Mouse (Mus musculus) adrenal gland, adult 2 months (tissue): ENCODE results near the gene Rnf43. TPM values are rescaled to one million over a fixed set of nuclear protein-coding genes. Genes with fewer than 3 reads are reported as not detected.

ENCODE experiments used
- DNase-seq: peaks from one replicate; pipeline ENCODE4 v3.0.0; 2021
- polyA plus RNA-seq: library from polyadenylated mRNA; depleted of rRNA; stranded (reverse); fragments of >200 nt; gene quantifications from 2 replicates; pipeline ENCODE4 v1.2.3, GENCODE M21; 2012
- total RNA-seq, 2 experiments: library from RNA; stranded (reverse); gene quantifications; 2 replicates each; pipeline ENCODE4 v1.2.3; 2021

Gene Rnf43
- total and polyA plus RNA-seq, 3 experiments, result 3.8 to 7.8 (median 6.4) TPM

DNA sequence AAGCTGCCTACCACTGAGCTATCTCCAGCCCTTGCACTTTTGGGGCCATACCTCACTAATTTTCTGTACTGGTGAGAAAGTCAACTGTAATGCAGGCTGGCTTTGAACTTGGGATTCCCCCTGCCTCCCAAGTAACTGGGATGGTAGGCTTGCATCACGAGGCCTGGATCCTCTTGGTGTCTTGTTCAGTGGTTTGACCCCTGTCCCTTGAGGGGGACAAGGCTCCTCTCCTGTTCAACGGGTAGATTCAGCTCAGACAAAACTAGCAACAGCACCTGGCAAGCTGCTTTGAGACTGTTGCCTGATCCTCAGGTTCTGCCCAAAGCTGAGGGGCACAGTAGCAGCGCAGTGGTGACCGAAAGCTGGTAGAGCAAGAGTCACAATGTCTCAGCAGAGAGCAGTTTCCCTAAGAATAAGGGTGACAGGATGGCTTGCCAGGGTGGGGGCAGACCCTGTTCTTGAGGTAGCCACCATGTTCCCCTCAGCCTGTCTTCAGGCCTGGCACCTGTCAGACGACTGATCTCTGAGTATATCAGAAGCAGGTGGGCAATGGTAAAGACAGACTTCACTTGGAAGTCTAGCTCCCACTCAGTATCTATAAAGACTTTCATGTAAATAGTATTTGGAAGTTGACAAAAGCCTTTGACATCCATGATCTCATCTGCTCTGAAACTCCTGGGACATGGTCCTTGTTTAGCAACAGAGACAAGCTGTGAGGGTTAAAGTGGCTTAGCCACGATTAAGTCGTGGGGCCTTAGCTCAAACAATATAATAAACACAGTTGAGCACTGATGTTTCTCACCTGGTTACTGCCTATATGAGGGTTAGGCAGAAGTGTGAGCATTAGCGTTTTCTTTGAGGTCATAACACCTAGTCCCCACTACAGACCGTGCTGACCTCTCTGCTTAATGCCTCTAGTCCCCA, 83.4 kb downstream of the Rnf43 start:
- no peak for DNase-seq

DNA sequence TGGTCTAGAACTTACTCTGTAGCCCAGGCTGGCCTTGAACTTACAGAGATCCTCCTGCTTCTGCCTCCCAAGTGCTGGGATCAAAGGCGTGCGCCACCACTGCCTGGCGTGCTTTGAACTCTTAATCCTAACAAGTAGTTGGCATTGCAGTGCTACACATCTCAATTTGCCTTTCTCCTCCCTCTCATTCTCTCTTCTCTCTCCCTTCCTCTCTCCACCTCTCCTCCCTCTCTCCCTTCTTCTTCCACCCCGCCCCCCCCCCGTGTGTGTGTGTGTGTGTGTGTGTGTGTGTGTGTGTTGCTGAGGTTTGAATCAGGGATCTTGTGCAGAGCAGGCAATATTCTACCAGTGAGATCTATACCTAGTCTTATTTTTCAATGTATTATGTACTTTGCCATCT, 84.8 kb downstream of the Rnf43 start:
- DNase-seq, result no peak

DNA sequence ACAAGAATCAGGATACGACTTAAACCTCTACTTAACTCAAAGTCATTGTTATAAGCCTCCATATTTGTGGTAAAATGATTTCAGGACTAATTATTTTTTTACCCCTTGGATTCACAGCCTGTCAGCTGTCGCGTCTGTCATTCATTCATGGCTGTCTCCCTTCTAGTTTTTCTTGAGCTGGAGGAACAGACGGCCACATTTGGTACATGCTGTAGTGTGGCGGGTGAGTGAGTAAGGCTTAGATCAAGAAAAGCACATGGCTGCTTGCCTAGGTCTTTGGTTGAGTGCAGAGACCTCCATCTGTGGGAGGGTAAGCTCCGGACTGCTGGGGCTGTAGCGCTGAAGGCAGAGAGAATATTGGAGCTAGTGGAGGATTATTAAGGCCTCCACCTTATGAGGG, 85.2 kb downstream of the Rnf43 start:
- DNase-seq, result no peak

DNA sequence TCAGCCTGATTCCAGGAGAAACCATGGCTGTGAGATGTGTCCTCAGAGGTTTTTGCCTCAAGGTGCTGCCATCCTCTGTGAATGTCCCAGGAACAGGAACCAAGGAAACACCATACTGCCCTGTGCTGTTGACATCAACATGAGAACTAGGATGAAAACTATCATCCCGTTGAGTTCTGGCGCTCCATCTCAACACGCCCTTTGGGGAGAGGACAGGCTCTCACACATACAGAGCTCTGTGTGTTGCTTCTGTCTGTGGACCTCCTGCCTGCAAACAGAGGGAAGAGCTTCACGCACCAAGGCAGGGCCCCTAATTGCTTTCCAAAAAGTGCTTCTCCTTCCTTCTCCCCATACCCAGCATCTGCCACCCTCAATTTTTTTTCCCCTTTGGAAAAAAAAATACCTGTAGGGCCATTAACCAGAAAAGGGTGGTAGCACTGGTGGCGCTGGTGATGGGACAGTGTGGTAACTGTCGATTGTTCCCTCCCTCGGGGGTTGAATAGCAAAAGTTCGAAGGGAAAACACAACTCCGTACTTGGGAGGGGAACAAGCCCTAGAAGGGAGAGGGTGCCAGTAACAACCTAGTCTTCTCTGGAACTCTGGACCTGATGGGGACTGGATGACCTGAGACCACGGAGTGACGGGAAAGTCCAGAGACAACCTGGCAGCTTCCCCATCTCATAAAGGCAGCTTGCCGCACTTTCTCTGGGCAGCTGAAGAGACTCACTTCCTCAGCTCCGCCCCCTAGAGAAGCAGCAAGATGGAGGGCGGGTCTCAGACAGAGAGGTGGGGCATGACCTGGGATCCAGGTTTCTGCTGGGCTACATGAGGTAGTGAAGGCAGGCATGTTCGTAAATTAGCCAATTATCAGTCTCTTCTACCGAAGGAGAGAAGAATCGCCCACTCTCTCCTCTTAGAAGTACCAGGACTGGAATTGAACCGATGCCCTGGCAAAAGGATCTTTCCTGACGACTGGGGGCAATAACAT, 85.9 kb downstream of the Rnf43 start:
- DNase-seq, result no peak

- peak; percentile 43 for DNase-seq
Observed at GRCm38 (mm10) chr11:87749192-87750042, 86.9 kb downstream of the Rnf43 start.

DNA sequence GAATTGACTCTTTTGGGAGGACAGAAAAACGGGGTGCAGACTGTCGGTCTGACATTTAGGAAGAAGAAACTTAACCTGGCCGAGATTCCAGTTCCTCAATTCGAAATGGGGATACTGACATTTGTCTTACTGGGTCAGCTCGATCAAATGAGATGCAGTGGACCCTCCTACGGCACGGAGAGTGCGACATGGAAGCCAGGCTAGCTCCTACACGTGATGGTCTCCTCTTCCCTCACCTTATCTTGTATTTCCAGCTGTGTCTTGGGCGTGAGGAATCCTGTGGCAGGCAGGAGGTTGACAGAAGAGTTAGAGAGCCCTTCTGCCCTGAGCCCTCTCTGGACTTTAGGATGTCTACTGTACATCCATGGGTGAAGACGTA, 87.5 kb downstream of the Rnf43 start:
- no peak for DNase-seq

DNA sequence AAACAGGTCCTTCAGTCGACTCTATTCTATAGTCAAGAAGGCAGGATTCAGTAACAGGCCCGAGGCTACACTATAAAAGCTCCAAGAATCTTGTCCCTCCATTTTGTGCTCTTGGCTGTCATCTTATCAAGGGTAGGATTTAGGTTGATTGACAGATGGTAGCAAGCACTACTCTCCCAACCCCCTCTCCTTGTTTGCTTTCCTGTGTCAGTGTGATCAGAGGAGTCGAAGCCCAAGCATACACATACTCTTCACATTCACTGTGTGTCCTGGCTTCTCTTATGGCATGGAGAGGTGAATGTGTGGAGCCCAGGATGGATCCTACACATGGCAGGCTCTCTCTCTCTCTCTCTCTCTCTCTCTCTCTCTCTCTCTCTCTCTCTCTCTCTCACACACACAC, 88.0 kb downstream of the Rnf43 start:
- DNase-seq, result no peak

DNA sequence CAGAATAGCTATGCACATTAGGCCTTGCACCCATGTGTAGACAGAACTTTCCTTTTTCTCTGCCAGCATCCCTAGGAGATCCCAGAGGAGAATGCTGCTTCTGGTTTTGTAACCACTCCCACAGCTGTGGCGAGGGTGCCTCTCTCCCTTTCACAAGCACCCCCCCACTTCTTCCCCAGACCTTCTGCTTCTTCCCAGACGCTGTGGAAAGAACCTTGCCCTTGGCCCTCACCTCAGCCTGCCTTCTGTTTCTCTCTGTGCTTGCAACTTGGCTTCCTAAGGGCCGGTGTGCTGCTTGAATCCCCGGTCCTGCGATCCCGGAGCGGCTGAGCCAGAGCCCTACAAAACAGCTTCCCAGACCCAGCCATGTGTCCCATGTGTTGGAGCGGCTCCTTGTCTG, 88.5 kb downstream of the Rnf43 start:
- DNase-seq, result no peak

DNA sequence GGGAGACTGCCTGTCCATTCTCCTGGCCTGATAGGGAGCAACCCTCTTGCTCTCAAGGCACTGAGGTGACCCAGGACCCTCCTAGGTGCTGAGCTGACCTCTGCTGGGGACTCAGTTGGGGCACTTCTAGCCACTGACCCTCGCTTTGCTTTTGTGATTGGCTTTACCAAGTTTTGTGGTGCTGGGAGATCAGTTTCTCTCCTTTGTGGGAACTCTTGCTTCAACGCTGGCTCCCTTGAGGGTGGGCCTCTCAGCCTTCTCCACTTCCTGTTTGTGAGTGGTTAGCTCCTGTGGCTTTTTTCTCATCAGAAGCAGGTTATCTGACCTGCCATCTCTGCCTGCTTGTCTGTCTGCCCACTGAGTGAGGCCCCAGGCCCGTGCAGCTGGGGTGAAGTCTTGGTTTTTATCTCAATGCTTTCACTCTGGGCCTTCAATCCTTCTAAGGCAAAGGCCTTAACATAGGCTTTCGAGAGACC, 89.0 kb downstream of the Rnf43 start:
- no peak for DNase-seq

DNA sequence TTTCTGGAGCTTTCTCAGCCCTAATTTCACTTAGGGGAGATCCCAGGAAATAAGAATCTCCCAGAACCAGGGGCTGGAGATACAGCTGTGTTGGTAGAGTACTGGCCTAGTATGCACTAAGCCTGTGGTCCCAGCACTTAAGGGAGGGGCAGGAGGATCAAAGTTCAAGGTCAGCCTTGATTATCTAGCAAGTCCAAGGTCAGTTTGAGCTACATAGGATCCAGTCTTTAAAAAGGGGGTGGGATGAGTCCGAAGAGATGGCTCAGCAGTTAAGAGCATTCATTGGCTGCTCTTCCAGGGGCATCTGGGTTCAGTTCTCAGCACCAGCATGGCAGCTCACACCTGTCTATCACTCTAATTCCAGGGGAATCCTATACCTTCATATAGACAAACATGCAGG, 89.8 kb downstream of the Rnf43 start:
- DNase-seq, result no peak

DNA sequence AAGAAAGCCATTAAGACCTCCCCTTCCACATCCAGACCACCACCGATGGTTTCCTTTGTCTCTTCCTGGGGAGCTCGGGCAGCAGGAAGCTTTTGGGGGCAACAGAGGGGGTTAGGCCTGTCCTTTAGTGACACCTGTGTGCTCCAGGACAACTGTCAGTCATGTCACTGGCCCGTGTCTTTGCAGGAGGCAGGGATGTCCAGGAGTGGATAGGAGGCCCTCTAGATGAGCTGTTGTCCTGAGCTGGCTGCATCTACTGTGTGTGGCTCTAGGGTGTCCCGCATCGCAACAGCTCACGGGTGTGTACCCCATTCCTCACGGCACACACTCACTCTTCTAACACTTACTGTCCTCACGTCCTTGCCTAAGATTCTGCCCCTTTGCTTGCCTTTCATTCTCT, 90.7 kb downstream of the Rnf43 start:
- no peak for DNase-seq

DNA sequence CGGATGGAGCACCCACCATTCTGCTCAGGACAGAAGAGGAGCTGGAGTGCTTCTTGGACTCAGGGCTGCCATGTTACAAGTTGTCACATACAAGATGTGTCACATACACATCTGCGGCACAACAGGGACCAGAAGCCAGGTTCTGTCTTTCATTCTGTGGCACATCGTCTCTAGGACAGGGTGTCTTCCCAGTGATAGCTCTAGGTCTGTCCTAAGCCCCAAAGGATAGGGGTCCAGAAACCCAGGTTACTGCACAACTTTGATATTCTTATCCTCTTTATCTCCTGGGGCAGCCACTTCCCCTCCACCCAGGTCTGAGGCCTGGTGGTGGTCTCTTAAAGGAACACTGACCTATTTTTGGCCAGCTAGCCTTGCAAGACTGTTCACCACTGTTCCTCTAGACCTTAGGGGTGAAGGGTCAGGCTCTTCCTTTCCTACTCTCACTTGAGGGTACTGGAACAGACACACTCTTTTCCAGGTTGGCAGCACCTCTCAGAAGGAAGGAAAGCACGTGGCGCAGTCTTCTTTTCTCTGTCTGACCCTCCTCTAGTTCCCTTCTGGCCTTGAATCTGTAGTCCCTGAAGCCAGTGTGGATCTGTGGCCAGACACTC, 91.5 kb downstream of the Rnf43 start:
- DNase-seq, result no peak

DNA sequence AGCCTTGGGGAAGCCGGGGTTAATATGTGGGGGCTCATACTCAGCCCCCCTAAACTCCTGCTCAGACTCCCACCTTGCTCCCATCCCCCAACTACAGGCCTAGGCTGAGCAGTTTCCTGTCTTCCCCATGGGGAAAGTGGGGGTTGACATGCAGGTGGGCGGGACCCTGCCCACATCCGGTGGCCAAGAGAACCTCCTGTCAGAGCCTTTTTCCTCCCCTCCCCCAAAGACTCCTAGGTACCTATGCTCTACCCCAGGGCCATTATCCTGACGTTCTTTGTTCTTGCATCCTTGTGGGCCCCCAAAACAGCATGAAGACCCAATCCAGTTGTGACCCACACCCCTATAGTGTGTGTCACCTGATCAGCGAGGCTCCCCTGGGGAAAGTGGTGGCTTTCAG, 92.1 kb downstream of the Rnf43 start:
- DNase-seq, result no peak

DNA sequence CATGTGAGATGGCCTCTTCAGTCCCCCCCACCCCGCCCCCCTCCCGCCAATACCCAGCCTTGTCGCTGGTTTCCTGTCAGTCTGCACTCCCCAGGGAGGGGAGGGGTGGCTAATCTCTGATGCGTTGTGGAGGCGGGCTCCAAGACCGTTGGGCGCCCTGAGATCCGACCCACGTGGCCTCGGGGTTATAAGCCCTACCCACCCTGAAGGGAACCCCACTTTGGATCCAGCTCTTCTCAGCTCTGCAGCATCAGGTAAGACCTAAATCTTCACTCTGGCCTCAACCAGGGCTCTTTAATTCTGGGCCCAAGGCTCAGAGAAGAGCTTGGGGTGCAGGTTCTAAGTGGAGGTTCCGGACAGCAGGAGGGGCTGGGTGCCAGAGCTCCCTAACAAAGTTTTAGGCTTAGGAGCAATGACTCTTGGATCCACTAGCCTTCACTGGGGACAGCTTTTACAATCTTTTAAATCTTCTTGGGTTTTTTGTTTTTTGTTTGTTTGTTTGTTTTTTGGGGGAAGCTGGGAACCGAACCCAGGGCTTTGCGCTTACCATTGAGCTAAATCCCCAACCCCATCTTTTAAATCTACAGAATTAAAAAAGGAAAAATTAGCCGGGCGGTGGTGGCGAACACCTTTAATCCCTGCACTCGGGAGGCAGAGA, 93.0 kb downstream of the Rnf43 start:
- DNase-seq, result peak; percentile 41

DNA sequence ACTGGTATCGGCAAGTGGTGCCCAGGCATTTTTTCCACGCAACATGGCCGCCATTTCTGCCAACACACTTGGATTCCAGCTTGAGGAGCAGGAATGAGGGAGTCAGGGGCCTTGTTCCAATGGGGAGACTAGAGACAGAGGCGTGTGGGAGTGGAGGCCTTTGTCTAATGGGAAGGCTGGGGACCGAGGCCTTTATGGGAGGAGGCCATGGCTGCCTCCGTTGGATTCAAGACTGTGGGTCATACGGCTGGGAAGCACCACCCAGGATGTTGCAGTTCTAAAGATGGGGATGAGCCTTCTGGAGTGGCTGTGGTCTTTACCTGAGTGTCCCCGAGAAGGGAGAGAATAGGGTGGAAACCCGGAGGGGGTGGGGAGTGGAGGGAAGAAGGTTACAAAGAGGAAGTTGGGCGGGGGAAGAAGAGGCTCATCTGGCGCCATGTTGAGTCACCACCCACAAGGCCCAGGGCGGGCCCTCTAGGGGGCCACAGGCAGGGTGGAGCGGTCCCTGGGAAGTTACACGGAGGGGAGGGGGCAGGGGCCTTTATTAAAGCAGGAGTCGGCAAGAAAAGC, 93.8 kb downstream of the Rnf43 start:
- DNase-seq, result peak; percentile 38

DNA sequence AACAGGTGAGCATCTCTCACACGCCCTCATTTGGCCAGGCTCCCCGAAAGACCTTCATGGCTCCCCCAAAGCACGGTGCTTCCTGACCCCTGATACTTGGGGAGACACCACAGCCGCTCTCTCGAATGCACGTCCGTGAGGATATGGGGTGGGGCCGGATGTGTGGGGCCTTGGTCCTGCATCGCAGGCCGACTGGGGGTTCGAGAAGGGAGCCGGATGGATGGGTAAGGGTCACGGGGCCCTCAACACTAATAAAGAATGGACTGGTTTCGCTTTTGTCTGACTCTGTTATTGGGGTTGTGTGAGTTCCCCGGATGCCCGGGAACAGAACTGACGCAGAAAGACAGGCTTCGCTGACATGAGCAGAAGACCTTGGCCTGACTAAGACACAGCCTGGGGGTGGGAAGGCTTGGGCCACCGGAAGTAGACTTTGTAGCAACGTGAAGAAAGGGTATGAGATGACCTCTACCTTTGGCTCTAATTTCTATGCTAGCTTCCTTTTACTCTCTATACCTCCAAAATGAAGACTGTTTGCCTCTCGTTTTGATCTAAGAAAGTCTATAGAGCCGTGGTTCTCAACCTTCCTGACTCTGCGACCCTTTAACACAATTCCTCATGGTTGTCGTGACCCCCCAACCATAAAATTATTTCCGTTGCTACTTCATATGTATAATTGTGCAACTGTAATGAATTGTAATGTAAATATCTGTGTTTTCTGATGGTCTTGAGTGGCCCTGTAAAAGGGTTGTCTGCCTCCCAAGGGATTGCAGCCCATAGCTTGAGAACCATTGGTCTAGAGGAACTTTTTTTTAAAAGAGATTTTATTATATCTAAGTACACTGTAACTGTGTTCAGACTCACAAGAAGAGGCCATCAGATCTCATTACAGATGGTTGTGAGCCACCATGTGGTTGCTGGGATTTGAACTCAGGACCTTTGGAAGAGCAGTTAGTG, 94.8 kb downstream of the Rnf43 start:
- no peak for DNase-seq

- no peak for DNase-seq
Observed at GRCm38 (mm10) chr11:87758161-87758911, 95.8 kb downstream of the Rnf43 start.

DNA sequence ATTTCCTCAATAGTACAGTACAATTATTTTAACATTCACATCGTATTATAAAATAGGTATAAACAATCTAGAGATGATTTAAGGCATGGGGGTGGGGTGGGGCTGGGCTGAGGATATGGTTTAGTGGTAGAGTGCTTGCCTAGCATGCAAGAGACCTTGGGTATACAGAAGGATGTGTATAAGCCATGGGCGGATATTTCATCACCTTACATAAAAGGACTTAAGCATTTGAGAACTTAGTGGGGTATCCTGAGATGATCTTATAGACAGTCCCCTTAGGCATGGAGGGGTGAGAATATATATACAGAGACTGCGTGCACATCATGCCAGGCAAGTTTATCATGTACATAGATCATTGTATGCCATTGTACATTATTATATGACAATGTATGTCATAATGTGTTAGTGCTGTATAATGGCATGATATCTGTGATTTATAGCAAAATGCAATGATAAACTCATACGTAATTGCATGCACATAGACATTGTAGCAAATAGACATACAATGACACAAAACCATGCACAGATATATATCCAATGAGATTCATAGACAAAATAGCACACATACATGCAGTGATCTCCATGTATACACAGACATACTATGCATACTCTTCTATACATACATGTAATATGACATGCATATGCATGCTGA, 96.6 kb downstream of the Rnf43 start:
- no peak for DNase-seq
